ENCODE assay signal across 18 mouse cellular contexts in genomic region chr14:46512118-46512517, GRCm38 (mm10).
A peak's percentile ranks its signal among the peaks of the same experiment; 100 is the strongest.
DNase-seq lines count a peak whose midpoint lies in the region; ATAC-seq and TF ChIP-seq lines count a peak whose summit lies in the region.
"Had no signal": no experiment of that assay in that cellular context is flagged by ENCODE, and none has a peak within 500 bp of the region (broad histone marks: within the 10 kb centered on the region; RNA-seq: fewer than 3 reads in every experiment).

No protein-coding gene starts in this region.

- no peaks in the 10 kb centered on the region for H3K79me3 ChIP-seq in C2C12 (ENCODE audit: low read depth)

- 97% methylated on average over 1 of the region's 1 CpGs for WGBS in lung, postnatal 0 days

- H3K4me3 ChIP-seq in C2C12 (ENCODE audit: insufficient read depth, poor library complexity, severe bottlenecking) = no peak overlapping the region
- no peak overlapping the region for H3K4me3 ChIP-seq in lung, postnatal 0 days (ENCODE audit: low read depth, low read length)
- H3K4me3 ChIP-seq: embryonic facial prominence, embryonic 12.5 days; gastrocnemius, adult 2 months; lung, embryonic 15.5 days; neural tube, embryonic 15.5 days had no signal

- no peak for ATAC-seq in lung, postnatal 0 days
- ATAC-seq: hindbrain, postnatal 0 days; Patski had no signal

- no peak overlapping the region for H3K4me2 ChIP-seq in lung, postnatal 0 days (replicated peaks; ENCODE audit: low read depth, low read length)
- H3K4me2 ChIP-seq: embryonic facial prominence, embryonic 12.5 days; lung, embryonic 15.5 days; midbrain, embryonic 11.5 days; neural tube, embryonic 15.5 days had no signal

- no peak overlapping the region for H3ac ChIP-seq in C2C12 (ENCODE audit: control insufficient read depth, insufficient read length, low read depth)

- no peaks in the 10 kb centered on the region for H3K4me1 ChIP-seq in lung, postnatal 0 days (ENCODE audit: insufficient read depth, low read depth, low read length)
- H3K4me1 ChIP-seq: embryonic facial prominence, embryonic 12.5 days; lung, embryonic 15.5 days; neural tube, embryonic 15.5 days had no signal

- no peak overlapping the region for H3K27ac ChIP-seq in lung, postnatal 0 days (ENCODE audit: low read length)
- H3K27ac ChIP-seq: embryonic facial prominence, embryonic 12.5 days; gastrocnemius, adult 2 months; hindbrain, postnatal 0 days; lung, embryonic 15.5 days; neural tube, embryonic 15.5 days had no signal

- no peak for TF ChIP-seq EP300 in lung, postnatal 0 days (IDR thresholded peaks at IDR 0.05)

- DNase-seq in adrenal gland, adult 2 months = peak; percentile 59
- DNase-seq in adrenal gland, adult 18-20 months (ENCODE audit: low spot score in 2 of 2) = no peak
- DNase-seq in kidney, postnatal 14 days = peak; percentile 12
- DNase-seq in kidney, adult 18-20 months = no peak
- peak; percentile 21 for DNase-seq in lung, postnatal 0 days (ENCODE audit: low spot score)
- no peak for DNase-seq in layer of hippocampus, adult 9-10 months (ENCODE audit: low spot score)
- DNase-seq in cerebellum, adult 9-11 months = no peak
- DNase-seq: cerebellum, adult 18-20 months; gastrocnemius, adult 2 months; heart, adult 18-20 months; retina, postnatal 1 day had no signal

- no peaks in the 10 kb centered on the region for H3K36me3 ChIP-seq in C2C12 (ENCODE audit: control insufficient read depth, insufficient read depth)
- H3K36me3 ChIP-seq in lung, postnatal 0 days (ENCODE audit: insufficient read depth, low read length) = no peaks in the 10 kb centered on the region
- H3K36me3 ChIP-seq: embryonic facial prominence, embryonic 12.5 days; lung, embryonic 15.5 days; neural tube, embryonic 15.5 days had no signal

- H3K27me3 ChIP-seq in C2C12 (ENCODE audit: control insufficient read depth, insufficient read depth, insufficient read length) = no peaks in the 10 kb centered on the region
- no peaks in the 10 kb centered on the region for H3K27me3 ChIP-seq in lung, postnatal 0 days (replicated peaks; ENCODE audit: insufficient read depth, low read length)
- H3K27me3 ChIP-seq: embryonic facial prominence, embryonic 12.5 days; lung, embryonic 15.5 days; neural tube, embryonic 15.5 days; Patski had no signal

- TF ChIP-seq CTCF in C2C12 (IDR thresholded peaks at IDR 0.05; ENCODE audit: control insufficient read depth, insufficient read depth, insufficient read length) = no peak
- no peak for TF ChIP-seq CTCF in lung, postnatal 0 days (IDR thresholded peaks at IDR 0.05)

- no peaks in the 10 kb centered on the region for H3K79me2 ChIP-seq in C2C12 (ENCODE audit: control insufficient read depth, insufficient read depth)

- no peaks in the 10 kb centered on the region for H3K9me3 ChIP-seq in lung, postnatal 0 days (ENCODE audit: low read length)
- H3K9me3 ChIP-seq: embryonic facial prominence, embryonic 12.5 days; lung, embryonic 15.5 days; neural tube, embryonic 15.5 days had no signal

- H3K9ac ChIP-seq in lung, postnatal 0 days (replicated peaks; ENCODE audit: low read depth) = no peak overlapping the region
- H3K9ac ChIP-seq: embryonic facial prominence, embryonic 12.5 days; lung, embryonic 15.5 days; neural tube, embryonic 15.5 days had no signal

TF ChIP-seq in C2C12, 6 proteins besides CTCF, POLR2A, EP300 and RAD21:
- TF ChIP-seq FOSL1 (IDR thresholded peaks at IDR 0.05; ENCODE audit: insufficient read depth, low read length, poor library complexity, severe bottlenecking) = no peak
- TF ChIP-seq MYOG (IDR thresholded peaks at IDR 0.05; ENCODE audit: control insufficient read depth, extremely low read depth, insufficient read length) = no peak
- TF ChIP-seq MYOD1 (IDR thresholded peaks at IDR 0.05; ENCODE audit: control insufficient read depth, insufficient read length, low read depth) = no peak
- no peak for TF ChIP-seq USF1 (IDR thresholded peaks at IDR 0.05; ENCODE audit: low read depth)
- peak; percentile 68 for TF ChIP-seq CEBPB (IDR thresholded peaks at IDR 0.05; ENCODE audit: low read depth)
- no peak for TF ChIP-seq MAX (IDR thresholded peaks at IDR 0.05)
TF ChIP-seq in C2C12: peak in this region for 1.

Comparison
In these comparisons a context has a peak if more than half of its experiments do, and no peak if none do; other contexts are left out.
1. DNase-seq: peak in adrenal gland, adult 2 months (single experiment), kidney, postnatal 14 days (single experiment) and lung, postnatal 0 days (single experiment); none in adrenal gland, adult 18-20 months (0 of 2), kidney, adult 18-20 months (single experiment), layer of hippocampus, adult 9-10 months (single experiment) and cerebellum, adult 9-11 months (single experiment).